Comparison of ENCODE assay signal across 20 mouse cellular contexts in the genomic region with DNA sequence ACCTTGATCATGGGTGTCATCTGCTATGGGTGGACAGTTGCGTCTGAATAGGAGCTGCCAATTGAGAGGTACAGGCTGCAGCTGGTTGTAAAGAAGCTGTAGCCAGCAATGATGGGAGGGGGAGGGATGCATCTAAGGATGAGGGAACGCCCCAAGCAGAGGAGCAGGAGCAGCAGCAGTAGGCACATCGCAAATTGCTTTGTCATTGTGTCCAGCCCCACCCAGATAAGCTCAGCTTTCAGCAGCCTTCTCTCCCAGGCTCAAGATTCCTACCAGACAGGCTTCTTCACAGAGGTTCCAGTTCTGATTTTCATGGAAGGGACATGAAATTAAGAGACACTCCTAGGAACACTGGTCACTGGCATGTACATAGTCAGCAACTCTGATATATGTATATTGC. TPM values are rescaled to one million over a fixed set of nuclear protein-coding genes. Genes with fewer than 3 reads are reported as not detected.
A peak's percentile ranks its signal among the peaks of the same experiment; 100 is the strongest.
DNase-seq lines count a peak whose midpoint lies in the region; ATAC-seq and TF ChIP-seq lines count a peak whose summit lies in the region.
"Had no signal": no experiment of that assay in that cellular context is flagged by ENCODE, and none has a peak within 500 bp of the region (broad histone marks: within the 10 kb centered on the region; RNA-seq: fewer than 3 reads in every experiment).

No protein-coding gene starts in this region.

- no peak for TF ChIP-seq EP300 in liver, embryonic 14.5 days (IDR thresholded peaks at IDR 0.05; ENCODE audit: low read depth)

- no peak overlapping the region for H3K9ac ChIP-seq in liver, embryonic 11.5 days (ENCODE audit: low read depth, low read length)
- H3K9ac ChIP-seq in liver, embryonic 14.5 days (replicated peaks), result no peak overlapping the region
- H3K9ac ChIP-seq: kidney, embryonic 15.5 days; lung, embryonic 14.5 days had no signal

- ATAC-seq in liver, embryonic 11.5 days (replicated peaks; ENCODE audit: low FRiP score), result no peak
- ATAC-seq in liver, embryonic 14.5 days (ENCODE audit: insufficient read depth), result peak; percentile 71; the same call in 1 of the 2 replicates
- ATAC-seq: hindbrain, postnatal 0 days; intestine, postnatal 0 days; Patski had no signal

- no peaks in the 10 kb centered on the region for H3K4me1 ChIP-seq in liver, embryonic 11.5 days (replicated peaks; ENCODE audit: control insufficient read depth, insufficient read depth, low read length)
- H3K4me1 ChIP-seq in liver, embryonic 14.5 days (replicated peaks; ENCODE audit: control insufficient read depth in 2 of 2, insufficient read depth in 2 of 2, low read length in 1 of 2), result peaks cover 0 to 7% of the 10 kb centered on the region in 2 experiments; a peak in 3 of 4 replicates
- no peaks in the 10 kb centered on the region for H3K4me1 ChIP-seq in embryonic facial prominence, embryonic 10.5 days
- no peaks in the 10 kb centered on the region for H3K4me1 ChIP-seq in hindbrain, embryonic 10.5 days (replicated peaks)
- H3K4me1 ChIP-seq: forebrain, embryonic 10.5 days; kidney, embryonic 15.5 days had no signal

- H3K4me2 ChIP-seq in liver, embryonic 11.5 days, result no peak overlapping the region
- H3K4me2 ChIP-seq in liver, embryonic 14.5 days (ENCODE audit: low read depth), result no peak overlapping the region
- H3K4me2 ChIP-seq: kidney, embryonic 15.5 days; lung, embryonic 14.5 days; midbrain, embryonic 11.5 days had no signal

- no peaks in the 10 kb centered on the region for H3K27me3 ChIP-seq in liver, embryonic 11.5 days (replicated peaks; ENCODE audit: control insufficient read depth, insufficient read depth, low read length)
- H3K27me3 ChIP-seq in liver, embryonic 14.5 days (ENCODE audit: control insufficient read depth, insufficient read depth, low read length), result no peaks in the 10 kb centered on the region
- no peaks in the 10 kb centered on the region for H3K27me3 ChIP-seq in embryonic facial prominence, embryonic 10.5 days (replicated peaks; ENCODE audit: low read depth, poor library complexity, severe bottlenecking)
- H3K27me3 ChIP-seq in hindbrain, embryonic 10.5 days (ENCODE audit: insufficient read depth, poor library complexity, severe bottlenecking), result no peaks in the 10 kb centered on the region
- H3K27me3 ChIP-seq: kidney, embryonic 15.5 days had no signal

- peak; percentile 51 for DNase-seq in liver
- DNase-seq in liver, embryonic 11.5 days (ENCODE audit: low spot score), result no peak
- DNase-seq in c-Kit-negative CD71-positive TER-119-positive erythroid progenitor cells, embryonic 14.5 days (ENCODE audit: low read depth, low spot score), result peak; percentile 20
- peak in 1 of 3 experiments; percentile 31 for DNase-seq in liver, embryonic 14.5 days (ENCODE audit: low read depth in 3 of 3, low spot score in 3 of 3)
- DNase-seq in embryonic facial prominence, embryonic 10.5 days (ENCODE audit: low spot score), result no peak
- no peak for DNase-seq in hindbrain, embryonic 10.5 days (ENCODE audit: low spot score)
- no peak for DNase-seq in thymus, postnatal 4 days
- DNase-seq in gastrocnemius, postnatal 36 days, result no peak
- DNase-seq: adrenal gland, postnatal 25 days; cerebellum, adult 8-10 months; heart, adult 2 months; lung, embryonic 14.5 days; lung, postnatal 36 days had no signal

- no peak for TF ChIP-seq CTCF in liver, embryonic 14.5 days (IDR thresholded peaks at IDR 0.05; ENCODE audit: low read depth)

- no peak overlapping the region for H3K4me3 ChIP-seq in liver, embryonic 11.5 days (ENCODE audit: low read depth, low read length)
- H3K4me3 ChIP-seq in liver, embryonic 14.5 days (ENCODE audit: insufficient read depth in 1 of 2, low read depth in 2 of 2, low read length in 2 of 2), result no peak overlapping the region
- no peak overlapping the region for H3K4me3 ChIP-seq in embryonic facial prominence, embryonic 10.5 days
- H3K4me3 ChIP-seq in hindbrain, embryonic 10.5 days, result no peak overlapping the region
- H3K4me3 ChIP-seq: forebrain, embryonic 10.5 days; heart, adult 2 months; kidney, embryonic 15.5 days had no signal

- no peak overlapping the region for H3K27ac ChIP-seq in liver, embryonic 11.5 days (ENCODE audit: low read depth, low read length)
- H3K27ac ChIP-seq in liver, embryonic 14.5 days, result no peak overlapping the region
- H3K27ac ChIP-seq in embryonic facial prominence, embryonic 10.5 days (replicated peaks), result no peak overlapping the region
- H3K27ac ChIP-seq in hindbrain, embryonic 10.5 days, result no peak overlapping the region
- H3K27ac ChIP-seq: forebrain, embryonic 10.5 days; heart, adult 2 months; hindbrain, postnatal 0 days; kidney, embryonic 15.5 days had no signal

- intact Hi-C loops in gastrocnemius, postnatal 36 days (cut with DNase I), result no loop called here

- no peaks in the 10 kb centered on the region for H3K36me3 ChIP-seq in liver, embryonic 11.5 days (ENCODE audit: control insufficient read depth, insufficient read depth, low read length)
- H3K36me3 ChIP-seq in liver, embryonic 14.5 days (replicated peaks; ENCODE audit: control insufficient read depth, insufficient read depth, low read depth), result no peaks in the 10 kb centered on the region
- no peaks in the 10 kb centered on the region for H3K36me3 ChIP-seq in embryonic facial prominence, embryonic 10.5 days (replicated peaks)
- no peaks in the 10 kb centered on the region for H3K36me3 ChIP-seq in hindbrain, embryonic 10.5 days
- H3K36me3 ChIP-seq: forebrain, embryonic 10.5 days; kidney, embryonic 15.5 days had no signal

- no peaks in the 10 kb centered on the region for H3K9me3 ChIP-seq in liver, embryonic 11.5 days (ENCODE audit: control insufficient read depth, low read length)
- no peaks in the 10 kb centered on the region for H3K9me3 ChIP-seq in liver, embryonic 14.5 days (ENCODE audit: control insufficient read depth, low read length)
- no peaks in the 10 kb centered on the region for H3K9me3 ChIP-seq in embryonic facial prominence, embryonic 10.5 days
- H3K9me3 ChIP-seq in hindbrain, embryonic 10.5 days, result no peaks in the 10 kb centered on the region
- H3K9me3 ChIP-seq: forebrain, embryonic 10.5 days; kidney, embryonic 15.5 days had no signal

- WGBS in liver, embryonic 11.5 days, result 44% methylated on average over 3 of the region's 3 CpGs
- 24% methylated on average over 3 of the region's 3 CpGs for WGBS in liver, embryonic 14.5 days (ENCODE audit: insufficient replicate concordance)
- WGBS in embryonic facial prominence, embryonic 10.5 days, result 49% methylated on average over 3 of the region's 3 CpGs
- 47% methylated on average over 3 of the region's 3 CpGs for WGBS in hindbrain, embryonic 10.5 days

RNA-seq across cellular contexts. Expression of a gene that starts 10.7 kb away (rescaled TPM):
- 0.48 and 0.60 TPM in 2 replicates for polyA plus RNA-seq in liver, embryonic 11.5 days (2014; fragmentation: Nextera tagmentation; extraction: Ambion mirVana)
- polyA plus RNA-seq in liver, embryonic 14.5 days (2012; rRNA removed), result 0.02 and 0.08 TPM in 2 replicates
- 0.05 and 0.06 TPM in 2 replicates for polyA plus RNA-seq in liver, embryonic 14.5 days (2014; fragmentation: Nextera tagmentation; extraction: Ambion mirVana)
- 2.2 and 2.3 TPM in 2 replicates for polyA plus RNA-seq in embryonic facial prominence, embryonic 10.5 days (2016; fragmentation: Nextera tagmentation; extraction: Ambion mirVana)
- polyA plus RNA-seq in hindbrain, embryonic 10.5 days (2016; fragmentation: Nextera tagmentation; extraction: Ambion mirVana), result 5.1 and 11.8 TPM in 2 replicates
- total RNA-seq in gastrocnemius, postnatal 36 days (2021), result under 1 TPM; 0.07 to 0.08 TPM
- total RNA-seq: hematopoietic stem cell, adult 5-6 weeks had no signal

RNA-seq across cellular contexts. Expression of a gene that starts 21.3 kb away (rescaled TPM):
- polyA plus RNA-seq in liver, embryonic 11.5 days (2014; fragmentation: Nextera tagmentation; extraction: Ambion mirVana), result 11.5 and 12.0 TPM in 2 replicates
- polyA plus RNA-seq in liver, embryonic 14.5 days (2012; rRNA removed), result 16.9 and 19.9 TPM in 2 replicates
- 20.6 and 22.7 TPM in 2 replicates for polyA plus RNA-seq in liver, embryonic 14.5 days (2014; fragmentation: Nextera tagmentation; extraction: Ambion mirVana)
- 2.8 and 3.7 TPM in 2 replicates for polyA plus RNA-seq in embryonic facial prominence, embryonic 10.5 days (2016; fragmentation: Nextera tagmentation; extraction: Ambion mirVana)
- polyA plus RNA-seq in hindbrain, embryonic 10.5 days (2016; fragmentation: Nextera tagmentation; extraction: Ambion mirVana), result 2.8 and 3.2 TPM in 2 replicates
- total RNA-seq in gastrocnemius, postnatal 36 days (2021), result 1 to 10 TPM; 3.5 to 4.0 TPM

RNA-seq across cellular contexts. Expression of a gene that starts 40.1 kb away (rescaled TPM):
- 8.8 and 10.6 TPM in 2 replicates for polyA plus RNA-seq in liver, embryonic 11.5 days (2014; fragmentation: Nextera tagmentation; extraction: Ambion mirVana)
- polyA plus RNA-seq in liver, embryonic 14.5 days (2012; rRNA removed), result 1.6 and 1.7 TPM in 2 replicates
- 2.0 and 2.8 TPM in 2 replicates for polyA plus RNA-seq in liver, embryonic 14.5 days (2014; fragmentation: Nextera tagmentation; extraction: Ambion mirVana)
- polyA plus RNA-seq in embryonic facial prominence, embryonic 10.5 days (2016; fragmentation: Nextera tagmentation; extraction: Ambion mirVana), result 10.8 and 13.4 TPM in 2 replicates
- 10.3 and 10.6 TPM in 2 replicates for polyA plus RNA-seq in hindbrain, embryonic 10.5 days (2016; fragmentation: Nextera tagmentation; extraction: Ambion mirVana)
- total RNA-seq in gastrocnemius, postnatal 36 days (2021), result 1 to 10 TPM; 2.1 to 2.5 TPM
- total RNA-seq: hematopoietic stem cell, adult 5-6 weeks had no signal

RNA-seq across cellular contexts. Expression of a gene that starts 40.3 kb away (rescaled TPM):
- 3.4 and 4.1 TPM in 2 replicates for polyA plus RNA-seq in liver, embryonic 11.5 days (2014; fragmentation: Nextera tagmentation; extraction: Ambion mirVana)
- polyA plus RNA-seq in liver, embryonic 14.5 days (2012; rRNA removed), result 1.9 and 2.3 TPM in 2 replicates
- polyA plus RNA-seq in liver, embryonic 14.5 days (2014; fragmentation: Nextera tagmentation; extraction: Ambion mirVana), result 0.87 and 1.0 TPM in 2 replicates
- 13.1 and 14.0 TPM in 2 replicates for polyA plus RNA-seq in embryonic facial prominence, embryonic 10.5 days (2016; fragmentation: Nextera tagmentation; extraction: Ambion mirVana)
- 11.1 and 12.4 TPM in 2 replicates for polyA plus RNA-seq in hindbrain, embryonic 10.5 days (2016; fragmentation: Nextera tagmentation; extraction: Ambion mirVana)
- total RNA-seq in gastrocnemius, postnatal 36 days (2021), result 1 to 10 TPM; 6.6 to 7.8 TPM

RNA-seq across cellular contexts. Expression of a gene that starts 51.7 kb away (rescaled TPM):
- 62.7 and 66.7 TPM in 2 replicates for polyA plus RNA-seq in liver, embryonic 11.5 days (2014; fragmentation: Nextera tagmentation; extraction: Ambion mirVana)
- polyA plus RNA-seq in liver, embryonic 14.5 days (2012; rRNA removed), result 12.3 and 13.9 TPM in 2 replicates
- polyA plus RNA-seq in liver, embryonic 14.5 days (2014; fragmentation: Nextera tagmentation; extraction: Ambion mirVana), result 46.6 and 46.7 TPM in 2 replicates
- polyA plus RNA-seq in embryonic facial prominence, embryonic 10.5 days (2016; fragmentation: Nextera tagmentation; extraction: Ambion mirVana), result 67.6 and 69.7 TPM in 2 replicates
- polyA plus RNA-seq in hindbrain, embryonic 10.5 days (2016; fragmentation: Nextera tagmentation; extraction: Ambion mirVana), result 68.3 and 76.3 TPM in 2 replicates
- 10 to 100 TPM; 22.7 to 26.3 TPM for total RNA-seq in gastrocnemius, postnatal 36 days (2021)

Comparison
In these comparisons a context has a peak if more than half of its experiments do, and no peak if none do; other contexts are left out.
1. DNase-seq: peak in liver (single experiment) and c-Kit-negative CD71-positive TER-119-positive erythroid progenitor cells, embryonic 14.5 days (single experiment); none in liver, embryonic 11.5 days (single experiment), embryonic facial prominence, embryonic 10.5 days (single experiment), hindbrain, embryonic 10.5 days (single experiment), thymus, postnatal 4 days (single experiment) and gastrocnemius, postnatal 36 days (0 of 2).